Mouse (Mus musculus): ENCODE results near the gene 1700080E11Rik.
"Not testable (repeated sequence)": the region's sequence is repeated elsewhere in the genome, so short reads cannot be mapped to it uniquely, and the experiment has no call there.

Gene 1700080E11Rik

GRCm38 (mm10) chr9:105144992-105145391, at the start of gene 1700080E11Rik:
Gene 1700080E11Rik, minus strand, starts transcription at chr9:105145092.
- DNase-seq, result no peak

GRCm38 (mm10) chr9:105186725-105187124, 41.8 kb upstream of the 1700080E11Rik start:
- no peak for DNase-seq

- DNase-seq, result no peak
These were observed 37.5 kb upstream of the 1700080E11Rik start for GRCm38 (mm10) chr9:105182392-105182791.

DNA sequence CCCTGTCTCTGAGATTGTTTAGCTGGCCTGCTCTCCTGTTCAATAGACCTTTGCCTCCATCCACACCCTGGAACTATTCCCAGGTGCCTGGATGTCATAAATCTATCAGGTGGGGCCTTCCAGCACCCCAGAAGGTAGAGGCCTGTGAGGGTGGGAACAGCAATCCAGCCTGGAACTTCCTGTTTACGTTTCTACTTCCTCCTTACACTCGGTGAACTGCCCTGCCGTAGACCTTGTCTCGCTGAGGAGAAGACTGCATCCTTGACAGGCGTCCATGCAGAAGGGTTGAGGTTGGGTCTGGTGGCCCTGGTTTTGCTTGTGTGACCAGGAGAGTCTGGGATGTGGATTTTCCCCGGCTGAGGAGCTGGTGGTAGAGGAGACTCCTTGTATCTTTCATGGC, 5.7 kb downstream of the 1700080E11Rik start:
- no peak for DNase-seq

- DNase-seq, result no peak
These were observed 8.5 kb downstream of the 1700080E11Rik start for GRCm38 (mm10) chr9:105136404-105136803.

DNA sequence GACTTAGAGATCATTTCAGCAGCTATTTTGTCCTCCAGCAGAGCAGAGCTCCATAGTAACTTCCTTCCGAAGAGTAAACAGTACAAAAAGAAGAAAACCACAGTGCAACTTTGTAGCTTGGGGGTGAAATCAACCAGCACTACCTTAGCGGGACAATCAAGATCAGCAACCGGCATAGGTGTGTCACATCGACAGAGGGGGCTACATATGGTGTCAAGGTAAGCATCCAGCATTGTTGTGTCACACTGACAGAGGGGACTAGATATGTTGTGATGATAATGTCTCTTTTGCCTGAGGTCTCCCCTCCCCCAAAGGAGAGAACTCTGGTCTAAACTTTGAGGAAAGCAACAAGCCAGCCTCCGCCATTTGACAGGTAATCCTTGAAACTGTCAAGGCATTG, 10.4 kb downstream of the 1700080E11Rik start:
- no peak for DNase-seq

DNA sequence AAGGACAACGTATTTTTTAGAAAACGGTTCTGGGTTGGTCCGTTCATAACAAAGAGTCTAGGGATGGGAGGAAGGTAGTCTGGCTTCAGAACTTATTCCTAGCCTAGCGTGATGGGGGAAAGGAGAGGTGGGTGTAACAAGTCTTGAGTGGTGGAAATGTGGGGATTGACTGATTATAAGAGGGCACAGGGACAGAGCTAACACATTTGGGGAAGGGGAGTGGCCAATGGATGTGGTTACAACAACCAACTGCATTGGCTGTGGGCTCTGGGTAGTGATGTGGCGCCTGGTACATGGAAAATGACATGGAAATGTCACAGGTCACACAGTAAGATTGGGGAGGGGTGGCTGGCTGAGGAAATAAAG, 12.9 kb downstream of the 1700080E11Rik start:
- no peak for DNase-seq

- peak; percentile 88 for DNase-seq
These were observed 13.5 kb downstream of the 1700080E11Rik start, which contains the start of gene Nudt16 for GRCm38 (mm10) chr9:105131253-105132001. Gene Nudt16, minus strand, starts transcription at chr9:105131824.

GRCm38 (mm10) chr9:105130331-105130730, 14.6 kb downstream of the 1700080E11Rik start:
- DNase-seq, result no peak

DNA sequence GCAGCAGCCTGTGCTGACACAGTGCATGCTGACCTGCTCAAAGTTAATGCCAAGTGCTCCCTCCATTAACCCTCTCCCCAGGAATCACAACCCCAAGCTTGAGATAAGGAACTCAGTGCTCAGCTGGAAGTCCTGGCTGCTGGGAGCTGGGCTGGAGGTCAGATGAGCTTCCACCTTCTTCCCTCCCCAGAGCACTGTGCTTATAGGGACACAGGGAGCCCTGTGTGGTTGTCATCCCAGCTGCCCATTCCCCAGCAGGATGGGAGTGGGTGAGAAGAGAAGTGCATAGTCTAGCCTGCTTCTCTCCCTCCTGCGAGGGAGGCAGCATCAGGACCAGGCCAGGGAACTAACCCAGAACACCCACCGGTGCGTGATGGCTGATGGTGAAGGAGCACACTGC, 19.7 kb downstream of the 1700080E11Rik start:
- not testable (repeated sequence) for DNase-seq

DNA sequence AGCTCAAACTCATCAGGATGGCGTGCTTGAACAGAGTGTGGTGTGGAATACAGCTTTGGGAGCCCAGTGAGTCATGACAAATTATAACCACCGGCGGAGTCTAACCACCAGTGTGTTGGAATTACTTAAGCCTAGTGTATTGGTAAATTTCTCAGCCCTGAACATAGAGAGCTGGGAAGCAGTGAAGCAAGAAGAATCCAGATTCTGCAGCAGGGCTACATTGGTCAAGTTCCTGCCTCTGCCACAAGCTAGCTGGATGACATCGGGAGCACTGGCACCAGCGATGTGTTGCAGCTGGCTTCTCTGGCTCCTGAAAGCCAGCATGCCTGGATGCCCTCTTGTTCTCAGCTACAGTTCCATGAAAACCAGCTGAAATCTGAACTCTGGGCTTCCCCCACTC, 41.0 kb downstream of the 1700080E11Rik start:
- DNase-seq, result no peak

GRCm38 (mm10) chr9:105101911-105102310, 43.0 kb downstream of the 1700080E11Rik start:
- DNase-seq, result peak; percentile 20

DNA sequence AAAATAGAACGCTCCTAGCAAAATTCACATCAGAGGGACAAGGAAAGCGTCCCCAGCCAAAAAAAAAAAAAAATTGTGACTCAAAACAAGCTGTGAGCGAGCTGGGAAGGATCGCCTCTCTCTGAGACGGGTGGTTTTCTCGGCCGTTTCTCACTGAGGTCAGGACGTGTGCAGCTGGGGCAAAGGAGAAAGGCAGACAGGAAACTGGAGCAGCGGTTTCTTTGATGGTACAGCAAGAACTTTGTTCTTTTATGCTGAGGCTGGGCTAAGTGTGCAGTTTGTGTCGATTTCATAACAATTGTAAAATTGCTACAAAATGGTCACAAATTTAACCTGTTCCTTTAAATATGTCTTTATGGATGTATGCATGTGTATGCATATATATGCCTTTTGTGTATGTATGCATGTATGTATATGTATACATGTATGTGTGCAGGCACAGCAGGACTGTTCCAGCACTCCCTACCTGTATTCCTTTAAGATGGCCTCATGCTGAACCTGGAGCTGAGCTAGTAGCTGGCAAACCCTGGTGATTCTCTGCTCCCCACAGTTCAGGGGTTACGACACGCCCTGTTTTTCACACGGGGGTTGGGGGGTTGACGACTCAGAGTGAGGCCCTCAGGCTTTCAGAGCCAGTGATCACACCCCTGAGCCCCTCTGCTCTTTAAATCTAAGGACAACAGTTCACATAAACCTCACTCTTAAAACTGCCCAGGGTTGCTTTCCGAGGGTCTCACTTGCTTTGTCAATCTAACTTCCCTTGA, 43.9 kb downstream of the 1700080E11Rik start:
- no peak for DNase-seq
